Mouse (Mus musculus) cortical plate, adult 2 months (tissue): Measurements from ENCODE around the gene Grhpr.

Experiments used
- CTCF ChIP-seq: fragments of 200-500 bp; IDR thresholded peaks from 2 replicates; pipeline ENCODE4 v1.5.1; 2011; ENCODE audit warnings: mild to moderate bottlenecking, control low read depth, low read length; ENCODE audit not compliant: insufficient read depth; ENCODE audit errors: extremely low read depth
- POLR2A ChIP-seq: fragments of 200-500 bp; IDR thresholded peaks from 2 replicates; pipeline ENCODE4 v1.6.1; 2011; ENCODE audit warnings: mild to moderate bottlenecking, low read length, control low read depth; ENCODE audit not compliant: insufficient read depth; ENCODE audit errors: extremely low read depth

DNA sequence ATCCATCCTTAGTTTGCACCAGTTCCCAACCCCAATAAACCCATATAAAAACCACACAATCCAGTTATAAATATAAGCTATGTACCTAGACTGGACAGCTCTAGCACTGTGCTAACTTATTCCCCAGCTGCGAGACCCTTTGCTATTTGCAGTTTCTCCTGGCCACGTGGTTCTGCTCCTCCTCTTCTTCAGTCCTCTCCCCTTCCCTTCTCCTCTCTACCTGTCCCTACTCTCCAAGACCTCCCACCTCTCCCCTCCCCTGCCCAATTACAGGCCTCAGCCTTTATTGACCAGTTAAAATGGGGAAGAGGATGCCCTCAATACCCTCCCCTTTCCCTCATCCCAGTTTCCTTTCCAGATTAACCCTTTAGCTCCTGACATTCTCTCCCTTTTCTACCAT lies 32.3 kb downstream of the Grhpr start:
- TF ChIP-seq CTCF = no peak
- TF ChIP-seq POLR2A = no peak
